Mouse (Mus musculus): Measurements from ENCODE around the gene Eml3. TPM values are rescaled to one million over a fixed set of nuclear protein-coding genes. Genes with fewer than 3 reads are reported as not detected.
A peak's percentile ranks its signal among the peaks of the same experiment; 100 is the strongest.
"Not testable (repeated sequence)": the region's sequence is repeated elsewhere in the genome, so short reads cannot be mapped to it uniquely, and the experiment has no call there.

The Eml3 gene
- total RNA-seq, 1 experiment from 2014 or later: 45.4 TPM

- DNase-seq: no peak
Measured at GRCm38 (mm10) chr19:8952241-8952640, 22.9 kb downstream of the Eml3 start.

- peak; percentile 93 for DNase-seq
Measured at GRCm38 (mm10) chr19:8953135-8954039, 24.0 kb downstream of the Eml3 start, which contains the start of gene Tut1. Gene Tut1 (plus strand): TSS chr19:8953847.

GRCm38 (mm10) chr19:8954171-8954570 lies 24.8 kb downstream of the Eml3 start:
- no peak for DNase-seq

- no peak for DNase-seq
Measured at GRCm38 (mm10) chr19:8962256-8962655, 32.9 kb downstream of the Eml3 start.

- DNase-seq: no peak
Measured at GRCm38 (mm10) chr19:8965075-8965474, 35.7 kb downstream of the Eml3 start.

- peak; percentile 40 for DNase-seq
Measured at GRCm38 (mm10) chr19:8965771-8966170, 36.4 kb downstream of the Eml3 start.

GRCm38 (mm10) chr19:8966198-8966589 lies 36.8 kb downstream of the Eml3 start:
- DNase-seq: no peak

GRCm38 (mm10) chr19:8966590-8967372 lies 37.4 kb downstream of the Eml3 start, which contains the start of gene Eef1g:
Gene Eef1g (plus strand): TSS chr19:8967041.
- peak; percentile 99 for DNase-seq

- peak; percentile 39 for DNase-seq
Measured at GRCm38 (mm10) chr19:8967373-8967743, 38.0 kb downstream of the Eml3 start.

- no peak for DNase-seq
Measured at GRCm38 (mm10) chr19:8967893-8968292, 38.5 kb downstream of the Eml3 start.

- not testable (repeated sequence) for DNase-seq
Measured at GRCm38 (mm10) chr19:8972491-8972890, 43.1 kb downstream of the Eml3 start.

GRCm38 (mm10) chr19:8974638-8975037 lies 45.3 kb downstream of the Eml3 start:
- no peak for DNase-seq

GRCm38 (mm10) chr19:8975491-8975890 lies 46.1 kb downstream of the Eml3 start:
- DNase-seq: no peak

GRCm38 (mm10) chr19:8976535-8976934 lies 47.2 kb downstream of the Eml3 start:
- DNase-seq: peak; percentile 75

- DNase-seq: peak; percentile 46
Measured at GRCm38 (mm10) chr19:8980771-8981170, 51.4 kb downstream of the Eml3 start.

GRCm38 (mm10) chr19:8981450-8982168 lies 52.3 kb downstream of the Eml3 start:
- no peak for DNase-seq

GRCm38 (mm10) chr19:8982303-8983149 lies 53.2 kb downstream of the Eml3 start:
- no peak for DNase-seq

- DNase-seq: peak; percentile 56
Measured at GRCm38 (mm10) chr19:8983150-8983650, 53.8 kb downstream of the Eml3 start.

- peak; percentile 77 for DNase-seq
Measured at GRCm38 (mm10) chr19:8984255-8984868, 55.0 kb downstream of the Eml3 start.

- peak; percentile 20 for DNase-seq
Measured at GRCm38 (mm10) chr19:8985891-8986290, 56.5 kb downstream of the Eml3 start.

GRCm38 (mm10) chr19:8987816-8988215 lies 58.5 kb downstream of the Eml3 start:
- peak; percentile 38 for DNase-seq
